Mouse (Mus musculus) heart, embryonic 10.5 days (tissue): ENCODE data around the gene Kmt2b. TPM values are rescaled to one million over a fixed set of nuclear protein-coding genes. Genes with fewer than 3 reads are reported as not detected.
A peak's percentile ranks its signal among the peaks of the same experiment; 100 is the strongest.

Experiments used
- DNase-seq: peaks from one replicate; pipeline ENCODE4 v3.0.0-alpha.2; 2017; ENCODE audit warnings: low spot score
- H3K27ac ChIP-seq: fragments of 300-500 bp; sonication (generic); 2 replicates; pipeline ENCODE4 v1.5.1; 2016; ENCODE audit warnings: mild to moderate bottlenecking
- H3K27me3 ChIP-seq: fragments of 300-500 bp; sonication (generic); 2 replicates; pipeline ENCODE4 v1.6.1; 2016; ENCODE audit warnings: mild to moderate bottlenecking; ENCODE audit not compliant: poor library complexity, insufficient read depth, severe bottlenecking
- H3K36me3 ChIP-seq: fragments of 300-500 bp; sonication (generic); 2 replicates; pipeline ENCODE4 v1.6.1; 2016; ENCODE audit warnings: mild to moderate bottlenecking, moderate library complexity
- H3K4me1 ChIP-seq: fragments of 300-500 bp; sonication (generic); 2 replicates; pipeline ENCODE4 v1.6.1; 2016; ENCODE audit warnings: mild to moderate bottlenecking
- H3K4me3 ChIP-seq: fragments of 300-500 bp; sonication (generic); 2 replicates; pipeline ENCODE4 v1.5.1; 2016; ENCODE audit warnings: mild to moderate bottlenecking, moderate library complexity
- H3K9me3 ChIP-seq: fragments of 300-500 bp; sonication (generic); 2 replicates; pipeline ENCODE4 v1.6.1; 2016; ENCODE audit warnings: mild to moderate bottlenecking, moderate library complexity
- WGBS: fragments of 180-500 bp; shearing (Covaris S2); methylation state at CpG from one replicate; pipeline ENCODE4 v1.1.7; 2016; 5-methylcytosine and 5-hydroxymethylcytosine counted together
- microRNA-seq: library from miRNA; unstranded; fragments of <30 nt; microRNA quantifications from one replicate; pipeline ENCODE4, GENCODE M21; 2017
- polyA plus RNA-seq: library from polyadenylated mRNA; unstranded; fragments of >200 nt; fragmentation: Nextera tagmentation; extraction: Ambion mirVana; gene quantifications from 2 replicates; pipeline ENCODE4 v1.2.1, GENCODE M21; 2016

Gene Kmt2b
- polyA plus RNA-seq, 1 experiment from 2014 or later, result 8.3 TPM

GRCm38 (mm10) chr7:30533941-30534632 lies 54.4 kb downstream of the Kmt2b start:
- peaks cover 24% of the 10 kb centered on the region for H3K4me1 ChIP-seq
- H3K36me3 ChIP-seq, result peaks cover 33% of the 10 kb centered on the region
- DNase-seq, result no peak
- H3K27ac ChIP-seq, result peak overlapping the region; percentile 90
- WGBS, result 10% methylated on average over 20 of the region's 26 CpGs
- peak overlapping the region; percentile 76 for H3K4me3 ChIP-seq
- no peaks in the 10 kb centered on the region for H3K9me3 ChIP-seq
- H3K27me3 ChIP-seq, result peaks cover 22% of the 10 kb centered on the region

- Histone ChIP-seq H3K9me3 (no peaks in the 10 kb centered on the region), H3K4me3 (peak overlapping the region; percentile 34; the same call in 1 of the 2 replicates), H3K27me3 (peaks cover 24% of the 10 kb centered on the region), H3K27ac (0 out of 2 replicates have a peak overlapping the region, but pooled peaks have one; percentile 29), H3K36me3 (peaks cover 42% of the 10 kb centered on the region), H3K4me1 (peaks cover 24% of the 10 kb centered on the region)
- DNase-seq, result peak; percentile 89
- 44% methylated on average over 8 of the region's 8 CpGs for WGBS
Measured at GRCm38 (mm10) chr7:30532931-30533330, 55.6 kb downstream of the Kmt2b start.

- WGBS, result 75% methylated on average over 9 of the region's 9 CpGs
- Histone ChIP-seq H3K4me3 (no peak overlapping the region), H3K36me3 (peaks cover 58% of the 10 kb centered on the region), H3K27me3 (peaks cover 40% of the 10 kb centered on the region), H3K27ac (no peak overlapping the region), H3K9me3 (no peaks in the 10 kb centered on the region), H3K4me1 (peaks cover 33% of the 10 kb centered on the region)
- no peak for DNase-seq
Measured at GRCm38 (mm10) chr7:30531291-30531815, 57.2 kb downstream of the Kmt2b start.

- WGBS, result 81% methylated on average over 14 of the region's 14 CpGs
- H3K27me3 ChIP-seq, result peaks cover 50% of the 10 kb centered on the region
- H3K9me3 ChIP-seq, result no peaks in the 10 kb centered on the region
- DNase-seq, result peak; percentile 71
- H3K27ac ChIP-seq, result peak overlapping the region; percentile 49; the same call in 1 of the 2 replicates
- H3K4me1 ChIP-seq, result peaks cover 18% of the 10 kb centered on the region
- H3K4me3 ChIP-seq, result no peak overlapping the region
- peaks cover 79% of the 10 kb centered on the region for H3K36me3 ChIP-seq
Measured at GRCm38 (mm10) chr7:30526981-30527380, 61.5 kb downstream of the Kmt2b start.

GRCm38 (mm10) chr7:30526399-30526798 lies 62.1 kb downstream of the Kmt2b start:
- peak overlapping the region; percentile 49; the same call in 1 of the 2 replicates for H3K27ac ChIP-seq
- WGBS, result 13% methylated on average over 17 of the region's 17 CpGs
- peaks cover 73% of the 10 kb centered on the region for H3K36me3 ChIP-seq

GRCm38 (mm10) chr7:30525954-30526353 lies 62.6 kb downstream of the Kmt2b start:
- Histone ChIP-seq H3K27me3 (peaks cover 51% of the 10 kb centered on the region), H3K4me1 (peaks cover 14% of the 10 kb centered on the region), H3K36me3 (peaks cover 72% of the 10 kb centered on the region), H3K9me3 (no peaks in the 10 kb centered on the region), H3K4me3 (peak overlapping the region; percentile 19; the same call in 1 of the 2 replicates), H3K27ac (0 out of 2 replicates have a peak overlapping the region, but pooled peaks have one; percentile 49)
- no peak for DNase-seq
- WGBS, result 18% methylated on average over 10 of the region's 10 CpGs

More at GRCm38 (mm10) chr7:30526399-30526798, 62.1 kb downstream of the Kmt2b start:
- H3K4me1 ChIP-seq, result peaks cover 16% of the 10 kb centered on the region
- no peaks in the 10 kb centered on the region for H3K9me3 ChIP-seq
- H3K4me3 ChIP-seq, result peak overlapping the region; percentile 19; the same call in 1 of the 2 replicates
- H3K27me3 ChIP-seq, result peaks cover 50% of the 10 kb centered on the region
- DNase-seq, result no peak

- Histone ChIP-seq H3K36me3 (peaks cover 60% of the 10 kb centered on the region), H3K9me3 (no peaks in the 10 kb centered on the region), H3K27ac (no peak overlapping the region), H3K4me3 (no peak overlapping the region), H3K27me3 (peaks cover 52% of the 10 kb centered on the region), H3K4me1 (peaks cover 14% of the 10 kb centered on the region)
- no peak for DNase-seq
- WGBS, result 77% methylated on average over 6 of the region's 6 CpGs
Measured at GRCm38 (mm10) chr7:30524487-30524886, 64.0 kb downstream of the Kmt2b start.

GRCm38 (mm10) chr7:30522871-30523270 lies 65.7 kb downstream of the Kmt2b start:
- Histone ChIP-seq H3K27me3 (peaks cover 54% of the 10 kb centered on the region), H3K9me3 (no peaks in the 10 kb centered on the region), H3K36me3 (peaks cover 44% of the 10 kb centered on the region), H3K4me1 (peaks cover 14% of the 10 kb centered on the region), H3K4me3 (no peak overlapping the region), H3K27ac (no peak overlapping the region)
- WGBS, result 79% methylated on average over 10 of the region's 10 CpGs
- DNase-seq, result no peak

GRCm38 (mm10) chr7:30520856-30521255 lies 67.7 kb downstream of the Kmt2b start:
- no peak overlapping the region for H3K4me3 ChIP-seq
- H3K27me3 ChIP-seq, result peaks cover 39% of the 10 kb centered on the region
- no peak overlapping the region for H3K27ac ChIP-seq
- no peaks in the 10 kb centered on the region for H3K9me3 ChIP-seq
- peaks cover 27% of the 10 kb centered on the region for H3K36me3 ChIP-seq
- H3K4me1 ChIP-seq, result peaks cover 3% of the 10 kb centered on the region
- no peak for DNase-seq
- 81% methylated on average over 5 of the region's 5 CpGs for WGBS

GRCm38 (mm10) chr7:30520396-30520795 lies 68.1 kb downstream of the Kmt2b start:
- no peak overlapping the region for H3K4me3 ChIP-seq
- H3K27me3 ChIP-seq, result peaks cover 44% of the 10 kb centered on the region
- no peak overlapping the region for H3K27ac ChIP-seq
- no peaks in the 10 kb centered on the region for H3K9me3 ChIP-seq
- WGBS, result 68% methylated on average over 4 of the region's 4 CpGs
- H3K4me1 ChIP-seq, result peaks cover 3% of the 10 kb centered on the region; the same call in 1 of the 2 replicates
- no peak for DNase-seq
- H3K36me3 ChIP-seq, result peaks cover 22% of the 10 kb centered on the region

Small RNAs within 50 kb of the gene (microRNA-seq; reads per million reads assigned to microRNA genes)
- gene Gm38670 (1.8 reads per million), gene Mir3569 (not detected)

Other genes with a start within 250 kb of the Kmt2b start
- gene Lrfn3, start 226.0 kb downstream of the Kmt2b start, polyA plus RNA-seq, result 1.3 and 2.0 TPM in 2 replicates
- 2.2 and 9.0 TPM in 2 replicates for gene Tyrobp, start 175.0 kb downstream of the Kmt2b start, polyA plus RNA-seq
- gene Hcst, start 168.9 kb downstream of the Kmt2b start, polyA plus RNA-seq, result 0.35 TPM in 1 of 2 replicates, not detected in the other
- 1.5 and 1.6 TPM in 2 replicates for gene Nfkbid, start 167.0 kb downstream of the Kmt2b start, polyA plus RNA-seq
- gene Aplp1, start 143.2 kb downstream of the Kmt2b start, polyA plus RNA-seq, result 44.3 and 50.4 TPM in 2 replicates
- 3.3 and 5.2 TPM in 2 replicates for gene Kirrel2, start 131.0 kb downstream of the Kmt2b start, polyA plus RNA-seq
- 0.55 and 0.79 TPM in 2 replicates for gene Nphs1, start 130.4 kb downstream of the Kmt2b start, polyA plus RNA-seq
- 0.30 and 3.0 TPM in 2 replicates for gene Prodh2, start 95.1 kb downstream of the Kmt2b start, polyA plus RNA-seq
- 8.5 and 9.0 TPM in 2 replicates for gene Arhgap33, start 53.7 kb downstream of the Kmt2b start, polyA plus RNA-seq
- 4.2 and 8.3 TPM in 2 replicates for gene Hspb6, start 36.5 kb downstream of the Kmt2b start, polyA plus RNA-seq
- 8.8 and 13.0 TPM in 2 replicates for gene Proser3, start 36.4 kb downstream of the Kmt2b start, polyA plus RNA-seq
- gene Lin37, start 28.9 kb downstream of the Kmt2b start, polyA plus RNA-seq, result 31.5 and 35.6 TPM in 2 replicates
- 87.8 and 90.4 TPM in 2 replicates for gene U2af1l4, start 25.4 kb downstream of the Kmt2b start, polyA plus RNA-seq
- gene Gm49396, start 25.4 kb downstream of the Kmt2b start, polyA plus RNA-seq, result 9.9 and 12.3 TPM in 2 replicates
- gene Psenen, start 25.1 kb downstream of the Kmt2b start, polyA plus RNA-seq, result 112 and 124 TPM in 2 replicates
- gene Igflr1, start 23.3 kb downstream of the Kmt2b start, polyA plus RNA-seq, result 2.6 and 4.1 TPM in 2 replicates
- 0.19 and 0.27 TPM in 2 replicates for gene Zbtb32, start 10.2 kb upstream of the Kmt2b start, polyA plus RNA-seq
- gene Upk1a, start 24.1 kb upstream of the Kmt2b start, polyA plus RNA-seq, result 1.8 and 2.7 TPM in 2 replicates
- gene Cox6b1, start 37.4 kb upstream of the Kmt2b start, polyA plus RNA-seq, result 1,107 and 1,574 TPM in 2 replicates
- gene Etv2, start 47.1 kb upstream of the Kmt2b start, polyA plus RNA-seq, result 5.5 and 5.9 TPM in 2 replicates
- 111 and 130 TPM in 2 replicates for gene Rbm42, start 61.6 kb upstream of the Kmt2b start, polyA plus RNA-seq
- 51.3 and 59.8 TPM in 2 replicates for gene Haus5, start 76.3 kb upstream of the Kmt2b start, polyA plus RNA-seq
- gene Pmis2, start 82.9 kb upstream of the Kmt2b start, polyA plus RNA-seq, result not detected in 2 replicates
- 0.48 and 1.1 TPM in 2 replicates for gene 2200002J24Rik, start 110.2 kb upstream of the Kmt2b start, polyA plus RNA-seq
- gene Atp4a, start 123.5 kb upstream of the Kmt2b start, polyA plus RNA-seq, result 1.1 and 1.5 TPM in 2 replicates
- gene Tmem147, start 140.8 kb upstream of the Kmt2b start, polyA plus RNA-seq, result 183 and 189 TPM in 2 replicates
- 0.23 and 0.48 TPM in 2 replicates for gene Gapdhs, start 155.0 kb upstream of the Kmt2b start, polyA plus RNA-seq
- gene Sbsn, start 162.7 kb upstream of the Kmt2b start, polyA plus RNA-seq, result 0.84 and 1.1 TPM in 2 replicates
- 0.39 and 0.81 TPM in 2 replicates for gene Dmkn, start 175.0 kb upstream of the Kmt2b start, polyA plus RNA-seq
- gene Krtdap, start 199.2 kb upstream of the Kmt2b start, polyA plus RNA-seq, result not detected in 2 replicates
- gene Ffar2, start 235.0 kb upstream of the Kmt2b start, polyA plus RNA-seq, result 0.20 TPM in 1 of 2 replicates, not detected in the other